Mouse (Mus musculus): ENCODE results near the gene Got1. TPM values are rescaled to one million over a fixed set of nuclear protein-coding genes. Genes with fewer than 3 reads are reported as not detected.

The Got1 gene
- polyA plus RNA-seq, 1 experiment: 41.3 TPM

DNA sequence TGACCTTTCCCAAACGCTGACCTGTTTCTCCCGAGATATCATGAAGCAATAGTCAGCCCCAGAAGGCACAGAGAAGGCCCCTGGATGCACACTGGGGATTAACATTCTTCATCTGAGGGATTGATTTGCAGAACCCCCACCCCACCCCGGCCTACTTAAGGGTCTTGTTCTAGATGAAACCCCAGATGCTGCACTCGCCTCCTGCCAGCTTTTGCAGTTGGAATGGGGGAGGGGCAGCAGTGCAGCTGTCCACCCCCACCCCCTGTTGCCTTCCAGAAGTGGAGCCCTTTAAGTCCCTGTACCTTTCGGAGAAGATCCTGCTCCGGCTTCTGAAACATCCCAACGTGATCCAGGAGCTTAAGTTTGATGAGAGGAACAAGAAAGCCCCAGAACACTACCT is 55.1 kb downstream of the Got1 start:
- H3K4me3 ChIP-seq (ENCODE audit: low read depth, low read length): no peak overlapping the region

GRCm38 (mm10) chr19:43467927-43468685 is 56.3 kb downstream of the Got1 start:
- WGBS: 84% methylated on average over 12 of the region's 12 CpGs
- TF ChIP-seq CTCF (IDR thresholded peaks at IDR 0.05; ENCODE audit: extremely low read depth, insufficient read length, insufficient replicate concordance, low read depth, low read length) (no peak), POLR2A (IDR thresholded peaks at IDR 0.05; ENCODE audit: low read depth, low read length) (no peak)
- no peaks in the 10 kb centered on the region for H3K36me3 ChIP-seq (ENCODE audit: control insufficient read depth, insufficient read depth, low read length)

More for the DNA sequence above, 55.1 kb downstream of the Got1 start:
- Histone ChIP-seq H3K36me3 (ENCODE audit: control insufficient read depth, insufficient read depth, low read length) (no peaks in the 10 kb centered on the region), H3K27me3 (ENCODE audit: control insufficient read depth, insufficient read depth, low read length) (no peaks in the 10 kb centered on the region), H3K4me1 (ENCODE audit: control insufficient read depth, insufficient read depth, insufficient read length, low read length) (peaks cover 9% of the 10 kb centered on the region; the same call in 1 of the 2 replicates), H3K27ac (ENCODE audit: insufficient read depth, low read depth, low read length) (no peak overlapping the region)
- 70% methylated on average over 7 of the region's 7 CpGs for WGBS
- TF ChIP-seq POLR2A (IDR thresholded peaks at IDR 0.05; ENCODE audit: low read depth, low read length): no peak
- no peak for TF ChIP-seq CTCF (IDR thresholded peaks at IDR 0.05; ENCODE audit: extremely low read depth, insufficient read length, insufficient replicate concordance, low read depth, low read length)

GRCm38 (mm10) chr19:43465601-43466255 is 58.7 kb downstream of the Got1 start:
- no peak overlapping the region for H3K27ac ChIP-seq (ENCODE audit: insufficient read depth, low read depth, low read length)
- no peak overlapping the region for H3K4me3 ChIP-seq (ENCODE audit: low read depth, low read length)
- H3K4me1 ChIP-seq (ENCODE audit: control insufficient read depth, insufficient read depth, insufficient read length, low read length): peaks cover 6% of the 10 kb centered on the region; the same call in 1 of the 2 replicates
- 95% methylated on average over 14 of the region's 14 CpGs for WGBS
- TF ChIP-seq CTCF (IDR thresholded peaks at IDR 0.05; ENCODE audit: extremely low read depth, insufficient read length, insufficient replicate concordance, low read depth, low read length): no peak
- TF ChIP-seq POLR2A (IDR thresholded peaks at IDR 0.05; ENCODE audit: low read depth, low read length): no peak
- no peaks in the 10 kb centered on the region for H3K27me3 ChIP-seq (ENCODE audit: control insufficient read depth, insufficient read depth, low read length)
- H3K36me3 ChIP-seq (ENCODE audit: control insufficient read depth, insufficient read depth, low read length): no peaks in the 10 kb centered on the region

More at GRCm38 (mm10) chr19:43467927-43468685, 56.3 kb downstream of the Got1 start:
- no peak overlapping the region for H3K27ac ChIP-seq (ENCODE audit: insufficient read depth, low read depth, low read length)
- H3K27me3 ChIP-seq (ENCODE audit: control insufficient read depth, insufficient read depth, low read length): no peaks in the 10 kb centered on the region
- no peak overlapping the region for H3K4me3 ChIP-seq (ENCODE audit: low read depth, low read length)
- peaks cover 10% of the 10 kb centered on the region; the same call in 1 of the 2 replicates for H3K4me1 ChIP-seq (ENCODE audit: control insufficient read depth, insufficient read depth, insufficient read length, low read length)

DNA sequence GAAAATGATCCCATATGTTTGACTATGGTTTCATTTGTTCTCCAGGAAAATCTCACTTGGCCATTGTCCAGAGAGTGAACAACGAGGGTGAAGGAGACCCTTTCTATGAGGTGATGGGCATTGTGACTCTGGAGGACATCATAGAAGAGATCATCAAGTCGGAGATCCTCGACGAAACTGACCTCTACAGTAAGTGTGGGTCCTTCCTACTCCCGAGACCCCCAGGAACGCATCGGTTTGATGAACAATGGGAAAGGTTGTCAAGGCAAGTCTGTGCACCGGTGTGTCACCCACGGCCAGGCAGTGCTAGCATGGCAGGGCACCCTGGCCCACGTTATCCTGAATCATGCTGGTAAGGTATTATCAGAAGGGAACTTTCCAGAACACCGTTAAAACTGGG is 59.3 kb downstream of the Got1 start:
- TF ChIP-seq CTCF (IDR thresholded peaks at IDR 0.05; ENCODE audit: extremely low read depth, insufficient read length, insufficient replicate concordance, low read depth, low read length) (no peak), POLR2A (IDR thresholded peaks at IDR 0.05; ENCODE audit: low read depth, low read length) (no peak)
- Histone ChIP-seq H3K27ac (ENCODE audit: insufficient read depth, low read depth, low read length) (no peak overlapping the region), H3K27me3 (ENCODE audit: control insufficient read depth, insufficient read depth, low read length) (no peaks in the 10 kb centered on the region), H3K4me3 (ENCODE audit: low read depth, low read length) (no peak overlapping the region), H3K36me3 (ENCODE audit: control insufficient read depth, insufficient read depth, low read length) (no peaks in the 10 kb centered on the region), H3K4me1 (ENCODE audit: control insufficient read depth, insufficient read depth, insufficient read length, low read length) (peaks cover 6% of the 10 kb centered on the region; the same call in 1 of the 2 replicates)
- 89% methylated on average over 11 of the region's 11 CpGs for WGBS

DNA sequence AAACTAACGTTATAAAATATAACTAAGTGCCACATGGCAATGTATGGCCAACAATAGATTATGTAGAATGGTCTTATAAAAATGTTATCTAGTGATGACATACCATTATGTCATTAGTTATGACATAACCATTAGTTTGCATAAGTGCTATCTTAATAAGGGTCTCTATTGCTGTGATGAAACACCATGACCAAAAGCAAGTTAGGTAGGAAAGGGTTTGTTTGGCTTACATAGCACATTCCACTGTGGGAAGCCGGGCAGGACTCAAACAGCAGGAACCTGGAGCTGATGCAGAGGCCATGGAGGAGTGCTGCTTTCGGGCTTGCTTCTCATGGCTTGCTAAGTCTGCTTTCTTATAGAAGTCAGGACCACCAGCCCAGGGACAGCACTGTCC is 60.1 kb downstream of the Got1 start:
- no peak for TF ChIP-seq CTCF (IDR thresholded peaks at IDR 0.05; ENCODE audit: extremely low read depth, insufficient read length, insufficient replicate concordance, low read depth, low read length)
- WGBS: 49% methylated on average over 3 of the region's 3 CpGs
- Histone ChIP-seq H3K4me1 (ENCODE audit: control insufficient read depth, insufficient read depth, insufficient read length, low read length) (peaks cover 6% of the 10 kb centered on the region; the same call in 1 of the 2 replicates), H3K4me3 (ENCODE audit: low read depth, low read length) (no peak overlapping the region), H3K27me3 (ENCODE audit: control insufficient read depth, insufficient read depth, low read length) (no peaks in the 10 kb centered on the region), H3K36me3 (ENCODE audit: control insufficient read depth, insufficient read depth, low read length) (no peaks in the 10 kb centered on the region), H3K27ac (ENCODE audit: insufficient read depth, low read depth, low read length) (no peak overlapping the region)

DNA sequence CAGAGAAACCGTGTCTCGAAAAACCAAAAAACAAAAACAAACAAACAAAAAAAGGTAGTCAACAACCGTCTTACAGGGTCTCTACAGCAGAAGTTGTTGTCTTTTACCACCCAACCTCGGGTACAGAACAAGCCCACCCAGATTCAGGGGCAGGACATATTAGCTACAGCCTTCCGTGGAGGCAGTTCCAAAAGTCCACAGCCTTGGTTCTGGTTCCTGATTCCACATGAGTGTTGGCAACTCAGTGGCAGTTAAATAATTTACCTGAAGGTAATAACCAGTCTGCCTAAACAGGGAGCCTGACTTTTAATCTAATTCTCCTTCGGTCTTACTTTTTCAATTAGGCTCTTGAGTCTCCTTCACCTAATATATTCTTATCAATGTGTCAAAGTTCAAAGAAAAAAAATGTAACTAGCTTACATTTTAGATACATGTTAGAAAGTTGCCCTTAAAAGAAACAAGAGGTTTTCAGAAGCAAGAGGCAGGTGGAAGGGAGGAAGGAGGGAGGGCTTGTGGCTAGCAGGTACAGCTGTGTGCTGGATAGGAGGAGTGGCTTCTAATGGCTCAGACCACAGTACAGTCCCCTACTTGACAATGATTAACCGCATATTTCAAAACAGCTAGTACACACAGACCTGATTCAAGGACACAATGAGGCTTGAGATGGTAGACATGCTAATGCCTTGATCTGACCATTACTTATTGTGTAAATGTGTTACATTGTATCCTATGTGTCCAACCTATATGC is 60.7 kb downstream of the Got1 start:
- H3K36me3 ChIP-seq (ENCODE audit: control insufficient read depth, insufficient read depth, low read length): no peaks in the 10 kb centered on the region
- no peak overlapping the region for H3K4me3 ChIP-seq (ENCODE audit: low read depth, low read length)
- H3K27ac ChIP-seq (ENCODE audit: insufficient read depth, low read depth, low read length): no peak overlapping the region
- TF ChIP-seq CTCF (IDR thresholded peaks at IDR 0.05; ENCODE audit: extremely low read depth, insufficient read length, insufficient replicate concordance, low read depth, low read length) (no peak), POLR2A (IDR thresholded peaks at IDR 0.05; ENCODE audit: low read depth, low read length) (no peak)
- H3K27me3 ChIP-seq (ENCODE audit: control insufficient read depth, insufficient read depth, low read length): no peaks in the 10 kb centered on the region
- peaks cover 6% of the 10 kb centered on the region; the same call in 1 of the 2 replicates for H3K4me1 ChIP-seq (ENCODE audit: control insufficient read depth, insufficient read depth, insufficient read length, low read length)
- 37% methylated on average over 7 of the region's 7 CpGs for WGBS

Measured in small intestine, adult 2 months (tissue).